Mouse (Mus musculus) hindlimb bud, embryonic 11.5 days (tissue): ENCODE results near the gene Atp6v1g1.
A peak's percentile ranks its signal among the peaks of the same experiment; 100 is the strongest.

Experiments
- DNase-seq: peaks from one replicate; pipeline ENCODE4 v3.0.0-alpha.2; 2012; ENCODE audit warnings: low read depth, low spot score; ENCODE audit errors: extremely low spot score

Atp6v1g1 gene

GRCm38 (mm10) chr4:63544494-63545230, at the start of gene Atp6v1g1:
Atp6v1g1 (plus strand) TSS chr4:63544772.
- DNase-seq, result peak; percentile 93

GRCm38 (mm10) chr4:63494967-63495914, 49.3 kb upstream of the Atp6v1g1 start:
- no peak for DNase-seq

- no peak for DNase-seq
These were observed 48.7 kb upstream of the Atp6v1g1 start, which contains the start of gene Whrn for GRCm38 (mm10) chr4:63495915-63496278. Whrn (minus strand) TSS chr4:63495991.

- DNase-seq, result no peak
These were observed 48.3 kb upstream of the Atp6v1g1 start for GRCm38 (mm10) chr4:63496312-63496711.

- DNase-seq, result no peak
These were observed 46.2 kb upstream of the Atp6v1g1 start for GRCm38 (mm10) chr4:63498346-63498745.

GRCm38 (mm10) chr4:63501050-63501449, 43.5 kb upstream of the Atp6v1g1 start:
- DNase-seq, result no peak

GRCm38 (mm10) chr4:63503949-63504348, 40.6 kb upstream of the Atp6v1g1 start:
- DNase-seq, result no peak

GRCm38 (mm10) chr4:63507478-63507877, 37.1 kb upstream of the Atp6v1g1 start:
- DNase-seq, result no peak

GRCm38 (mm10) chr4:63508232-63508631, 36.3 kb upstream of the Atp6v1g1 start:
- no peak for DNase-seq

- no peak for DNase-seq
These were observed 31.7 kb upstream of the Atp6v1g1 start for GRCm38 (mm10) chr4:63512921-63513320.

- no peak for DNase-seq
These were observed 30.1 kb upstream of the Atp6v1g1 start for GRCm38 (mm10) chr4:63514454-63514984.

GRCm38 (mm10) chr4:63515021-63515420, 29.6 kb upstream of the Atp6v1g1 start:
- DNase-seq, result no peak

- DNase-seq, result no peak
These were observed 22.7 kb upstream of the Atp6v1g1 start for GRCm38 (mm10) chr4:63521813-63522419.

- no peak for DNase-seq
These were observed 19.1 kb upstream of the Atp6v1g1 start for GRCm38 (mm10) chr4:63525514-63525913.

GRCm38 (mm10) chr4:63528946-63529345, 15.6 kb upstream of the Atp6v1g1 start:
- no peak for DNase-seq

- no peak for DNase-seq
These were observed 14.2 kb upstream of the Atp6v1g1 start for GRCm38 (mm10) chr4:63530409-63530808.

- no peak for DNase-seq
These were observed 7.0 kb upstream of the Atp6v1g1 start for GRCm38 (mm10) chr4:63537602-63538001.

- no peak for DNase-seq
These were observed 2.4 kb upstream of the Atp6v1g1 start for GRCm38 (mm10) chr4:63542209-63542608.

GRCm38 (mm10) chr4:63543746-63544493, 652 bp upstream of the Atp6v1g1 start:
- DNase-seq, result no peak

GRCm38 (mm10) chr4:63545231-63545958, 823 bp downstream of the Atp6v1g1 start:
- no peak for DNase-seq
